Comparison of ENCODE assay signal across 12 mouse cellular contexts in the genomic region with DNA sequence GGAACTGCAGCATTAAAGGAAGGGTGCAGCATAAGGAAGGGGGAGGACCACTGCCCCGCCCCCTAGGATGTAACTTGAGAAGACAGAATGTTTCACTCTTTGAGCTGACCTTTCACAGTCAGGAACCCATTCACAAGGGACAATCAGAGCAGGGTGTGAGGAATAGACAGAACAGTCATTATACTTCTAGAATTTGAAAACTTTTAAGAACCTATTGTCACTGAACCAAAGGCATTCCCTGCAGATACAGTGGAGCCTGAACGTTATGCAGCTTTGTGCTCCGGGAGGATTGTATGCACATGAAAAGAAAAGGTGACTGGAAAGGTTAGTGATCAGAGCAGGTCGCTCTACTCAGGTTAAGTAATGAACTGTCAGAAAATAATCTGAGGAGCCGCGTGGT. TPM values are rescaled to one million over a fixed set of nuclear protein-coding genes. Genes with fewer than 3 reads are reported as not detected.
"Had no signal": no experiment of that assay in that cellular context is flagged by ENCODE, and none has a peak within 500 bp of the region (broad histone marks: within the 10 kb centered on the region; RNA-seq: fewer than 3 reads in every experiment).

No protein-coding gene starts in this region.

- H3K9me3 ChIP-seq: limb, embryonic 15.5 days; liver, embryonic 12.5 days; midbrain, embryonic 13.5 days; neural tube, embryonic 15.5 days had no signal

- ATAC-seq: liver, embryonic 12.5 days; midbrain, embryonic 13.5 days had no signal

- H3K4me1 ChIP-seq: limb, embryonic 15.5 days; liver, embryonic 12.5 days; midbrain, embryonic 13.5 days; neural tube, embryonic 15.5 days had no signal

- H3K4me3 ChIP-seq: limb, embryonic 15.5 days; liver, embryonic 12.5 days; midbrain, embryonic 13.5 days; myocyte; neural tube, embryonic 15.5 days had no signal

- H3K4me2 ChIP-seq: limb, embryonic 15.5 days; liver, embryonic 12.5 days; lung, embryonic 14.5 days; midbrain, embryonic 13.5 days; neural tube, embryonic 15.5 days had no signal

- H3K9ac ChIP-seq: limb, embryonic 15.5 days; liver, embryonic 12.5 days; lung, embryonic 14.5 days; midbrain, embryonic 13.5 days; neural tube, embryonic 15.5 days had no signal

- H3K27ac ChIP-seq: limb, embryonic 15.5 days; liver, embryonic 12.5 days; midbrain, embryonic 13.5 days; neural tube, embryonic 15.5 days had no signal

- DNase-seq: kidney, postnatal 25 days; lung, embryonic 14.5 days; lung, postnatal 10 days; right cerebral cortex, adult 18-20 months; right cerebral cortex, postnatal 25 days; thymus, postnatal 36 days had no signal

- H3K27me3 ChIP-seq: limb, embryonic 15.5 days; liver, embryonic 12.5 days; midbrain, embryonic 13.5 days; neural tube, embryonic 15.5 days had no signal

- H3K36me3 ChIP-seq: limb, embryonic 15.5 days; liver, embryonic 12.5 days; midbrain, embryonic 13.5 days; neural tube, embryonic 15.5 days had no signal

RNA-seq across cellular contexts. Expression of gene Pparg, which starts 25.2 kb away (rescaled TPM):
- total RNA-seq: megakaryocyte-erythroid progenitor cell, adult 5-6 weeks had no signal
